Mouse (Mus musculus) adrenal gland, postnatal 25 days (tissue): ENCODE results near the gene Mast4. TPM values are rescaled to one million over a fixed set of nuclear protein-coding genes. Genes with fewer than 3 reads are reported as not detected.

Experiments
- DNase-seq: peaks from one replicate; pipeline ENCODE4 v3.0.0; 2021; ENCODE audit warnings: mixed read lengths
- total RNA-seq: library from RNA; stranded (reverse); gene quantifications from 2 replicates; pipeline ENCODE4 v1.2.3, GENCODE M21; 2021

Gene Mast4
- total RNA-seq, 1 experiment from 2014 or later: 83.7 TPM

DNA sequence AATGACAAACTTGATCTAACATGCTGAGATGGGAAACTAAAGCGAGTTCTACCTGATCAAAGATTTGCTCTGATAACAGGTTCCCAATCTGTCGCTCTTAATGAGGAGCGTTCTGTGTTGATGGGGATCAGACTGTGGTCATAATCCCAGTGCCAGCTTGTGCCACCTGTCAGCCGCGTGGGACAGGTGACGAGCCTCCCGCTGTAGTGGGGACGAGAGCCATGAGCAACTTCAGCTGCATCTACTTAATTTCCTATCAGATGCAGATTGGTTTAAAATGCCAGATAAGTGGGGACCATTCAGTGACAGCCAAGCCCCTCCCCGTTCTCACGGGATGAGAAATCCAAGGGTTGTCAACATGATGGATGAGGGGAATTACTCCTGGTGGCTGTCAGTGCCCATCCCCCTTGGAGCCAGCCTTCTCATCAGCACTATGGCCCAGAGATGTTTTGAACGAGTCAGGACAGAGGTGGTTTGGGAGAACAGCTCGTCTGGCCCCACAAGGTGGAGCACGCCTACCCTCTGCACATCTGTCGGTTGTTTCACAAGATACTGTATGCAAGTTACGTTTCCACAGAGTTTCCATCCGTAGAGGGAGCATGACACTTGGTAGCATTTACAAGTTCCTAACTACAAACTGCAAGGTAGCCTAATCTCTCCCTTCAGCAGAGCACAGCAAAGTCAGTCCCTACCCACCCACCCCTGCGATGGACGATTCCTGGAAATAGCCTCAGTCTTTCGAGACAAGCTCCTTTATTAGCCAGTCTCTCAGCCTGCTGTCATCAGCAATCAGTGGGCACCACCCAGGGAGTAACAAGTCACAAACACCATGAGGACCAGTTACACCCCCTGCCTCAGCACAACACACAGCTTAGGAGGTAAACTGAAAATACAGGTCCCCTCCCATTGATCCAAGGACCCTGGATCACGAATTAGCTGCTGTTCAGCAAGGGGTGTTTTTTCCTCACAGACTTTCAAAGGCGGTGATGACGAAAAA is 212.2 kb downstream of the Mast4 start:
- no peak for DNase-seq

DNA sequence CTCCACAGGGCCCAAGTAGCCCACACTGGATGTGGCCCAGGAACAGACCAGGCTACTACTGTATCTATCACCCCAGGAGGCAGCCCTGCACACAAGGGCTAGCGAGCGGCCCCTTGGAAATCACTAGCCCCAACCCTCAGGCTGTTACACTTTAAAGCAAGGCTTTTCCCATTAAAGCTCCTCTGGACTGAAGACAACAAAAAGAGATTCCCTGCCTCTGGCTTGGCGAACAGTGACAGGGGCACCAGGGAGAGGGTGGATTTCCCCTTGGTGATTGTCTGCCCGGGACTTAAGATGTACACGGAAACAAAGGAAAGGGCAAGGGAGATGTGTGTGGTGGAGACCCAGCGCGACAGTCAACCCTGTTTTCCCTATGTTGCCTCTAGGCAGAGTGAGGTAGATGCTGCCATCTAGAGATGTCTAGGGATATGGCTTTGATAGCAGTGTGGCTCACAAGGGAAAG is 213.6 kb downstream of the Mast4 start:
- no peak for DNase-seq

DNA sequence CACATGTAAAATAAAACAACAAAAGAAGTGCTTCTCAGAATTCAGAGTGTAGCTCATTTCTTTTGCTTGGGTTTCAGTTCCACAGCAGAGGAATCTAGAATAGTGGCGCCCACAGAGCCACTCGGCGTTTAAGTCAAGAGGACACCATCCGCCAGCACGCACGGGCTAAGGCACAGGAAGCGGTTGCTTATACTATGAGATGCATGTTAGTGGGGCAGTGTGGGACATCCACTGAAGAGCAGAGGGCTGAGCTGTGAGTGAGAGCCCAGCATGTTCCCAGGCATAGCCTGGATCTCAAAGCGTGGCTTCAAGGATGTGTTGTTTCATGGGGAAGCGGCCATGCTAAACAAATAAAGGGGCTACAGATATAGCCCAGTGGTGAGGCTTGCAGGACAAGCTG is 214.6 kb downstream of the Mast4 start:
- DNase-seq: no peak

DNA sequence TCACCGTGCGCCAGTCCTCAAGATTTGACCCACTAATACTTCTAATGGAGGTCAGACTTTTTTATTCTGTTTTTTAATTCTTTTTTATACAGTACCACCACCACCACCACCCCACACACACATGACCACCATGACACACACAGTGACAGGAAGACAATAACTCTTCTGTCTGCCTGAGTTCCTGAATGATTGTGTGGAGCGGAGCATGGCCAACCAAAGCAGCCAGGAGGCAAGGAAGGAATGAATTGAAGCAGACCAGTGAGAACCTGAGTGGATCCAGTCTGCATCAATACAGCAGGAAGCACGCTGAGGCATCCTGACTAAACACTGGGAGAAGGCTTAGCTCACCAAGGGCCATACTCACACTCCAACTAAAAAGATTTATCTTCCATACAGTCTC is 219.2 kb downstream of the Mast4 start:
- no peak for DNase-seq

DNA sequence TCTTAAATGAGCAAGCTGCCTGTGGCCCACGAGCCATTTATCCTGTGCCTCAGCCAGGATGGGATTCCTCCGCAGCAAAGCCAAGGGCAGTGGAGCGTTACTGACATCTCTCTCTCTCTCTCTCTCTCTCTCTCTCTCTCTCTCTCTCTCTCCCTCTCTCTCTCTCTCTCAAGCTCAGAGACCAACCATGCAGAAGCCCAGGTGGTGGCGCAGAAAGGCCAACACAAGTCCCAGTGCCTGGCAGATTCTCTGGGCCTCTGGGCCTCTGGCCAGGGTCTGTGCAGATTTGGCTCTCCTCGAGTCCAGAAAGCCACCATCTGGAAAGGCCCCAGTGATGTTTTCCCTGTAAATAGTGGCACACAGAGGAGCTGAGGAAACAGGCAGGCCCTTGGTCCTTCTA is 220.0 kb downstream of the Mast4 start:
- peak; percentile 48 for DNase-seq

DNA sequence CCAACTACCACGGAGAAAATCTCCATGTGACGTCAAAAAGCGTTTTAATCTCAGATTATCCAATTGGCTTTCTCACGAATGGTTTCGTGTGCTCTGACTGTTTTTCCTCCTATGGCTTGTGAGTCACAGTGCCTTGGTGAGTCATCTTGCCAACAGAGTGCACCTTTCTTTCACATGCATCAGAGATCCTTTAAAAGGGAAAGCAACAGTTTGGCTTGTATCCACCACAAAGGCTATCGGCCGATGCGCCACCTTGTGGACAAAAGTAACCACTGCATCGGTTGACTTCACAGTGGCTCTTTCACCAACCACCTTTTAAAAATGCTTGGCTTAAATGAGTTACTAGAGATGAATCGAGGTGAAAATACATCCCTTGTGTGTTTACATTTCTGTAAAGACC is 224.4 kb downstream of the Mast4 start:
- DNase-seq: peak; percentile 76

DNA sequence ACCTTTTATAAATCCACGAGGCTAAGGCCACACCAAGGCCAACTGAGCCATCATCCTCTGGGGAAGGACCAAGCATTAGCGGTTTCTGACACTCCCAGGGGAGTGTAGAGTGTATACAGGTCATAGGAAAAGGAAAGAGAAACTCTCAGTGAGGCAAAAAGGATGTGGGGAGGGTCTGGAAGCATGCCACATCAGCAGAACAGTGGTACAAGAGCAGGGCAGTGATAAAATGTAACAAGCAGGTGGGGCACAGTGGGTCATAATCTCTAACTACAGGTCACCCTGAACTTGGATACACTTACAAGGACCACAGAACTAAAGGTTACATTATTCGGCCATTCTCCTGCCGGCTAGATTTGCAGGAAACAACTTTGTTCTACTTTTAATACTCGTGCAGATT is 226.9 kb downstream of the Mast4 start:
- no peak for DNase-seq

DNA sequence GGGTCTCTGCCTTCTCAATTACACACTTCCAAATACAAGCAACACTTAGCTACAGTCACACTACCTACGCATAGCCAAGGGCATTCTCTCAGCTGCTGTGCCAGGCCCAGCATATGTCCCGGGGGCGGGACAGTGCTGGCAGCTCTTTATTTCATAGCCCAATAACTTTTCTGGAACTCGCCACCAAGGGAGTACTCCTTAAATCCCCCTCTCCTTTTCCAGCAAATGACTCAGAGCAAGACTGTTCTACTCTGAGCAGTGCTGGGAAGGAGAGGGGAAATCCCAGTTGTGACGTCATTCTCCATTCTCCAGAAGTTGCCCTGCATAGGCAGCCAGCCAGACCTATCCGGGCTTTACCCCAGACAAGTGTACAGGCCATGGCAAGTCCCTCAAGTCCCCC is 231.7 kb downstream of the Mast4 start:
- no peak for DNase-seq

DNA sequence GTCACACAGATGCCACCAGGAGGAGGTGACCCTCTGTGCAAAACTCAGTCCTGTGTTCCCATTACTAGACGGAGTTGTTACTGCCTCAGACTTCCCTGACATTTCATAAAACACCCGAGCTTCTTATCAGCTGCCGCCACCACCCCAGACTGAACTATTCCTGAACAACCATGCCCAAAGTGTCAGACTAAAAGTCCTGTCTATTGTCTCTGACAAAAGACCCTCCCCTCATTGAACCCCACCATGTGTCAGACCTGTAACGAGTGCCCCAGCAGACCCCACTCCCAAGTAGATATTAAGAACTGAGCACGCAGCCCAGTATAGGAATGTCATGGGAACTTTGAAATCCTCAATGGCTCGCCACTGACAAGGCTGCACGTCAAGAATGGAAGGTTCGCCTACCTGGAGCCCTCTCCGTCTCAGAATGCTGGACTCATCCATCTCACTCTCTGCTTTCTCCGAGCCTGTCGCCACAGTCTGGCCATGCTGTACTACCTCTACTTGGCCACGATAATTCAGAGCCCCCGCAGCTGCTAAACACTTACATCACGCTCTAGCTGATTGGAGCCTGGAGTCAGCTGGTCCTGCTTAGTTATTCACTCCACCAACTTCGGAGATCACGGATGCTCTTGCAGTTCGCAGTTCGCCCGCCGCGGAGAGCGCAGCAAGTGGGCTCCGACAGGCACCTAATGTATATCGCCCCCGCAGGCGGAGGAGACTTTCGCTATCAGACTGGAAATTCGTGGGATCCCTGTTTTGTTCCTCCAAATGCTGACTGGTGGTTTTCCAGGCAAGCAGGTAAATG is 237.7 kb downstream of the Mast4 start:
- peak; percentile 34 for DNase-seq

DNA sequence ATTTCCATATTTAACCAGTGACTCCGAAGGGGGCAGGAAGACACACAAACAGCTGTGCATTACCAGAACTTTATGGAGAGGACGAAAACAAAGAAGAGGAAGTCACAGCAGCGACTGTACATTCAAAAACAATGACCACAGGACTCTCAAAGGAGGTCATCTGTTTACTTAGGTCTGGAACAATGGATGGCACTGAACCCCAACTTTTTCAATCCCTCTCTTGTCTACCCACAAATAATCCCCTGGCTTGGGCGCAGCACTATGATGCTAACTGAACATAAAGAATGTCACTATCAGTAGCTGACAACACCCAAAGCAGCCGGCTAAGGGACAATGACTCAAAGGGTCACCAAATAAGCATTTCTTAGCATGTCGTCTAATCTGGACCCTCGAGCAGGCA is 238.8 kb downstream of the Mast4 start:
- no peak for DNase-seq

DNA sequence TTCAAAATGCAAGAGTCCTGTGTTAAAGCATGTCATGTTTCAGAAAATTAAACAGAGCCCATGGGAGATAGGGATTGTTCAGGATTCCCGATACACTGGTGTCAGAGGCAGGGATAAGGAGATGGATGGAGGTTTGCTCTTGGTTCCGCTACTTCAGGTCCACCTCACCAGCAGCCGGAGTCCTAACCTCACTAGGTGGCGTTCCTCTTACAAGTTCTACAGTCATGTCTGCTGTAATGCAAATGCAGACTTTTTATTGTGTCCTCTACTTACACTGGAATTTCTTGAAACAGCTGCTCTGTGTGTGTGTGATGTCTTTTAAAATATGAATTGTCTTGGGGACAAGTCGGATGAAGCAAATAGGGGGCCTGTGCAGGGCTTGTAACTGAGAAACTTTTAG is 239.7 kb downstream of the Mast4 start:
- no peak for DNase-seq

DNA sequence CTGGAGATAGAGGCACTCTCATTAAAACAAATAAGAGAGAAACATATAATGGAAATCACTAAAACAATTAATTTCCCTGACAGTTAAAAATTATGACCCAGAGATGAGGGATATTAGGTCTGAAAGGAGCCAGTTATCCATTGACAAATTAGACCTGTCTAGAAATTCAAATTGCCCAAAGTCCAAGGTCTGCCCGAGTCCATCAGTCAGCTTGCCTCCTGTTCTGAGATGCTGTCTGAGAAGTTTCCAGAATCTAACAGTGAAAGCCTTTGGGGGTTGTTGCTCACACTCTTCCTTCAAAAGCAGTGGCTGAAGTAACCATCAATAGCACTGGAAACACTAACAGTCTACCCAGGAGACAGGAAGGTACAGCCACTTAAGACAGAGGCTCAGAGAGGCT is 240.6 kb downstream of the Mast4 start:
- DNase-seq: no peak

DNA sequence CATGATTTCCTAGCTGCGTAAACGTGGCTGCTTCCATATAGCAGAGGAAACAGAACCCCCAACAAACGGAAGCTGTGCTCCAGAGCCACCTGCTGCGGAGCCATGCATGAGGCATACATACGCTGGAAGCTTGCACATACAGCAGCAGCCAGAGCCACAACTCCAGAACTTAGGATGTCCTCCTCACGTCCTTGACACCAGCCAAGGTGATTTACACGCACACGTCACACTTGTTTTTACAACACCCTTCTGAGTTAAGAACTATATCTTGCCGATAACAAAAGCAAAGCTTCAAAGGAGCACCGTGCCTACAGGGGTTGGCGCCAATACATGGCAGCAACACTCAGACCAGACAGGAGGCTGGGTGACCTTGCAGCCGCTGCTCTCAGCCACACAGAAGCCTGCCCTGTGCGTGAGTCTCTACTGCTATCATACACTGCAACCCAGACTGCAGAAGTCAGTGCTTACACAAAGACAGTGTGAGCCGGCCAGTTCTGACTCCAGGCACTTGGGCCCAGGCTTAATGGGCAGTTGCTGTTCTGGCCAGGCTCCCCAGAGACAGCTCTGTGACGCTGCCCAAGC is 248.7 kb downstream of the Mast4 start:
- DNase-seq: peak; percentile 41

DNA sequence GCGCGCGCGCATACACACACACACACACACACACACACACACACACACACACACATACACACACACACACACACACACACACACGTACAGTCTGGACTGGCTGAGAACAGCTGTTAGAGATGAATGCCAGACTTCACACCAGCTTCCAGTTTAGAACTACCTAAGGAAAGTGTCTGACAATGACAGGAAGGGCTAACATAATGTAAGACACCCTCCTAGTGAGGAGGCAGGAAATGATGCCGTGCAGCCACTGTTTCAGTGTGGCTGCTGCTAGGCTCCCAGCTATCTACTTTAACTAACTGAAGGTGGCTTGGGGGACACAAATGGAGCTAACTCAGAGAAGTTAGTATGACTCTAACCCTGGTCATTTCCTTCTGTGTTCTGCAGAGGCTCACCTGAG is 251.4 kb downstream of the Mast4 start:
- DNase-seq: no peak

DNA sequence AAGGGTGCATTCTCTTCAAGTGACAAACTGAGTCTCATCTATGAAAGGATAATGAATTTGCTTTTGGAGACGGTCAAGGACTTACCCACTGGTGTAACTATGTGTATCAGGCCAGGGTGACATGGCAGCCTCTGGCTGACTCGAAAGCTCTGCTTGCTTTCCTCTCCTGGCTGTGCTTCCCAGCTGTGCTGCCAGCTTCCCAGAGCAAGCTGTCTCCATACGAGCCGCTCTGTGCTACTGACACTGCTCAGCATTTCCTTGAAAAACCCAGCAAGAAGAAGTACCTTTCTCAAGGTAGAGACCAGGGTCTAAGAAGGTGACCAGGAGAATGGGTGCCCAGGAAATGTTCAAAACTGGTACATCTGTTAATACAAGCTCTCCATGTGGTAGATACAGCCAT is 254.5 kb downstream of the Mast4 start:
- DNase-seq: no peak

DNA sequence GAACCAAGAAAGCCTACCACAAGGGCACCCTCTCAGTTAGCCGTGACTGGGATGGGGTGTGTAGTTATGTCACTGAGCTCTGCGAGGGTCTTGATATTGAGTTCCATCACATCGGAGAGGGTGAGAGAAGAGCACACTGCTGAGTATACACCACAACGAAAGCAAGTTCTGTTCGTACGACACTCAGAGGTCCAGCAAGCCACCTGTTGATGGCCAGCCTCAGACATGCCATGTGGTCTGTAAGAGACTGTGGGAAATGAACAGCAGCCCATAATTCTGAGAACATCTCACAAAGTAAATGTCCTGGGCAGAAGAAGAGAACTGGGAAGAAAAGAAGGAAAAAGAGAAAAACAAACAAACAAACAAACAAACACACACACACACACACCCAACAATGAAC is 255.5 kb downstream of the Mast4 start:
- DNase-seq: no peak

DNA sequence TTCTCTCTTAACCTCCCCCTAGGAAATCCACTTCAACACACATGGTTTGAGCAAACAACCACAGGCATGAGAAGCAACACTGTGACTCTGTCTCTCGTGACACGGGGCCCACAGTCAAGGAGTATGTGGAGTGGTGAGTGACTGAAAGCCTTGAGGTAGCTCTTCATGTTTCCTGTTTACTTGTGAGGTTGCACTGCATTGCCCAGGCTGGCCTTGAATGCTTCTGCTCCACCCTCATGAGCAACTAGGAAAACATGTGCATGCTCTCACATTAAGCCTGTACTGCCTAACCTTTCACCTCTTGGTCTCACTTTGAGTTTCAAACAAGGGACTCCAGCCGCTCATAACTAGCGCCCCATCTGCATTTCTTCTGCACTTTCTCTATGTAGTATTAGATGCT is 260.8 kb downstream of the Mast4 start:
- no peak for DNase-seq

DNA sequence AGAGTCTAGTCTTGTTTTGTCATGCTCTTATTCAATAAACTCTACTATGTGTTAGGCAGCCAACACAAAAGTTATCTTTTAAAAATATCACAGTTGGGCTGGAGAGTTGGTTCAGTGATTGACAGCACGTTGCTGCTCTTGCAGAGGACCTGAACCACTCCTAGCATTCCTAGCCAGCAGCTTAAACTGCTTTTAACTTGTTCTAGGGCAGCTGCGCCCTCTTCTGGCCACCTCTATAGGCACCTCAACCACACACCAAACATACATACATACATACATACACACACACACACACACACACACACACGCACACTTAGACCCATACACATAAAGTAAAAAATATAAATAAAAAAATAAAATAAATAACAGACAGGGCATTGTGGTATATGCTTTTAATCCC is 262.5 kb downstream of the Mast4 start:
- DNase-seq: no peak

DNA sequence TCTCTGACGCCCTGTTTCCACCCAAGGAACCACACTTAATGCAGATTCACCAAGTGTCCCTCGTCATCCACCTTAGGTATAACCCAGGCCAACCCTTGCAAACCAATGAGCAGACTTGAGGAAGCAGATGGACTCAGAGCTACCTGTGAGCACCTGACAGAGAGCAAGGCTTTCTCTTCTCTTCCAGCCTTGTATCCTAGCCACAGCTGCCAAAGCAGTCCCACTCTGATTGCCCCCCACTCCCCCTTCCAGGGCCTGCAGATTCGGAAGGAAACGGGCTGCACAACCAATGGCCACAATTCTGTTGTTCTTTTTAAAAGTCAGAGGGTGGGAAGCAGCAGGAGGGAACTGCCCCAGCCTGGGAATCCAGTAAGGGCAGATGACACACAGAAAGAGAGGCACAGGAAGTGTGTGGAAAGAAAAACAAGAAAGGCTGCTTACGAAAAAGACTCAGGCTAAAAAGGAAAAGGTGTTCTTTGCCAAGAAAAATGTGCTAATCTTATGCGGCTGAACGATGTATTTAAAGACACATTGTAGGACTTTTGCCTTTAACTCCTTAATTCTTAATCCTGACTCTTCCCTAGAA is 266.6 kb downstream of the Mast4 start:
- DNase-seq: no peak

DNA sequence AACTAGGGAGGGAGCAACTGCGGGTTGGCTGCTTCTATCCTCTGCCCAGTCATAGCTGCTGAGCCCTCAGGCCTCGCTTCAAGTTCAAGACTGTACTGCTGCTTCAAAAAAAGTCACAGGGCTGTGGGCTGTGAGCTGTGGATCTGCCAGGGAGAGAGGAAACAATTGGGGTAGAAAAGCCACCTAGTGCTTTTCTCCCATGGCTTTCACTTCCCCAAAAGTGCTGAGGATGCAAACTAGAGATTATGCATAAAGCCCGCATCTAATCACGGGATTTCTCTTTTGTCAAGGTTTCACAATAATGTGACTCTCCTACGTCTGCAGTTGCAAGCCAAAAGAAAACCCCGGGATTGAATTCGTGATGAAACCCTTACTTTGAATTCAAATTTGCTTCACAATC is 268.9 kb downstream of the Mast4 start:
- DNase-seq: no peak

DNA sequence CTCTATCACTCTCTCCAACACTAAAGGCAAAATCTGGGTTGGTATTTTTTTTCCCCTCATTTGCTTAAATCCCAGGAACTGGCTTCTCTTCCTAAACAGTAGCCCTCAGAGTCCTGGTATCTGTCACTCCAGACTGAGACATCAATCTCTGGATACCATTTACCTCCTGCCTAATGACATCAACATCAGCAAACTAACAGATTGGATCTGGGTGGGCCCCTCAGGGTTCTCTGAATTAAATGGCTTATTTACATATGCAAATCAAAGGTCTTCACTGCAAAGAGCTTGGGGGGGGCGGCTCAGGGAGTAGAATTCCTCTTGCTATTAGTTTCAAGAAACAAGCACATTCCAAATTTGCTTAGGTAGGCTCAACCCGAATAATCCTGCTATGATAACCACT is 272.6 kb downstream of the Mast4 start:
- DNase-seq: no peak

DNA sequence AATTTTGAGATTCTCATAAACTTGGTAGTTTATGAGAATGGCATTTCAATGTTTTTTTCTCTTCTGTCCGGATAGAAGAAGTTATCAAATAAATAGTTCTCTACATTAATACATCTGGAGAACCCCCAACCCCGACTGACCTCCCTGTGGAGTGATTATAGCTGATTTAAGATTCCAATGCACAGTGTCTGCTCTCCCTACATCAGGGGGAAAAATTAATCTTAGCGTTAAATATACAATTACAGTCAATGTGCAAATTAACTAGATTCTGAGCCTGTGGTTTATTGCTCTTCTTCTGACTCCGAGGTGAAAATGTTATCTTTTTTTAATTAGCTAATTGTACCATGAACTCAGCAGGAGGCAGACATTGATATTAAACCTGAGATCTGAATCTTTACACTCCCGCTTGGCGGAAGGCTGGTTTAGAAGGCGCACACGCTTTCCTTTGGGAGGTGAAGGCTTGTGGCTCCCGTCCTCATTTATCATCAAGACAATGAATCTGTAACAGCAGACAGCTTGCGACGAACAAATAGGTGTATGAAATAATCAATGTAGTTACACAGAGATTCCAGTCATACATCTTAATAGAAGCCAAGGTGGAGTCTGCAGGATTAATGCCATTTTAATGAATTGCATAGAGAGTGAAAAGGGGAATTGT is 274.2 kb downstream of the Mast4 start:
- no peak for DNase-seq
